Mouse (Mus musculus) myocyte (in vitro differentiated cells): ENCODE results near the gene Hbs1l.

Experiments used
- E2F4 ChIP-seq: IDR thresholded peaks from one replicate; pipeline ENCODE4 v1.6.1; 2011; ENCODE audit warnings: mild to moderate bottlenecking, control low read depth, moderate library complexity; ENCODE audit not compliant: insufficient read depth
- MAX ChIP-seq: IDR thresholded peaks from one replicate; pipeline ENCODE4 v1.6.1; 2011; ENCODE audit warnings: low read depth, mild to moderate bottlenecking, control low read depth
- MYOD1 ChIP-seq, 3 experiments: IDR thresholded peaks; one replicate each; pipeline ENCODE4 v1.6.1; 2011; ENCODE audit warnings: control low read depth in 2 of 3, low read depth in 2 of 3, mild to moderate bottlenecking in 2 of 3, moderate library complexity in 1 of 3; ENCODE audit not compliant: insufficient read length in 2 of 3, control insufficient read depth in 1 of 3
- MYOG ChIP-seq, 3 experiments: IDR thresholded peaks; one replicate each; pipeline ENCODE4 v1.6.1; 2011; ENCODE audit warnings: control low read depth in 2 of 3, low read depth in 2 of 3, mild to moderate bottlenecking in 2 of 3; ENCODE audit not compliant: insufficient read length in 2 of 3, control insufficient read depth in 1 of 3, insufficient read depth in 1 of 3
- POLR2A ChIP-seq: IDR thresholded peaks from one replicate; pipeline ENCODE4 v1.6.1; 2011; ENCODE audit warnings: low read depth, mild to moderate bottlenecking, control low read depth, moderate library complexity; ENCODE audit not compliant: insufficient read length
- POLR2AphosphoS2 ChIP-seq: IDR thresholded peaks from one replicate; pipeline ENCODE4 v1.6.1; 2011; ENCODE audit warnings: low read depth, control low read depth; ENCODE audit not compliant: insufficient read length
- TCF12 ChIP-seq: IDR thresholded peaks from one replicate; pipeline ENCODE4 v1.6.1; 2011; ENCODE audit warnings: mild to moderate bottlenecking, control low read depth; ENCODE audit not compliant: poor library complexity, insufficient read depth, severe bottlenecking
- USF1 ChIP-seq: IDR thresholded peaks from one replicate; pipeline ENCODE4 v1.6.1; 2011; ENCODE audit warnings: low read depth, mild to moderate bottlenecking, control low read depth, moderate library complexity

GRCm38 (mm10) chr10:21410711-21411110 is 114.9 kb downstream of the Hbs1l start:
- TF ChIP-seq USF1 (no peak), POLR2A (no peak), TCF12 (no peak), MAX (no peak), POLR2AphosphoS2 (no peak), MYOG (IDR thresholded peaks at IDR 0.05; ENCODE audit: control insufficient read depth in 1 of 3, insufficient read depth in 1 of 3, insufficient read length in 2 of 3, low read depth in 2 of 3) (no peak), E2F4 (no peak), MYOD1 (IDR thresholded peaks at IDR 0.05; ENCODE audit: control insufficient read depth in 1 of 3, insufficient read length in 2 of 3, low read depth in 2 of 3) (no peak)
